Mouse (Mus musculus) c-Kit-positive CD71-negative TER-119-negative erythroid progenitor cells, embryonic 14.5 days (primary cell): ENCODE measurements around the gene Tas2r123.

Source experiments
- DNase-seq: peaks from one replicate; pipeline ENCODE4 v3.0.0-alpha.2; 2013; ENCODE audit warnings: low read depth

The Tas2r123 gene

GRCm38 (mm10) chr6:132846842-132847241 lies at the start of gene Tas2r123:
TSS of gene Tas2r123 (plus strand) at chr6:132847142.
- no peak for DNase-seq

GRCm38 (mm10) chr6:132802518-132802917 lies 44.4 kb upstream of the Tas2r123 start, which contains the start of gene Tas2r117:
TSS of gene Tas2r117 (plus strand) at chr6:132802818.
- no peak for DNase-seq

- DNase-seq, result no peak
Measured at GRCm38 (mm10) chr6:132855138-132855537, 8.2 kb downstream of the Tas2r123 start, which contains the start of gene Tas2r116. TSS of gene Tas2r116 (plus strand) at chr6:132855438.

GRCm38 (mm10) chr6:132867708-132868107 lies 20.8 kb downstream of the Tas2r123 start, which contains the start of gene Tas2r110:
TSS of gene Tas2r110 (plus strand) at chr6:132868008.
- DNase-seq, result no peak

- no peak for DNase-seq
Measured at GRCm38 (mm10) chr6:132892711-132893110, 45.8 kb downstream of the Tas2r123 start, which contains the start of gene Tas2r113. TSS of gene Tas2r113 (plus strand) at chr6:132893011.
